Mouse (Mus musculus): ENCODE data around the gene Blvrb.

The Blvrb gene

GRCm38 (mm10) chr7:27449256-27449862, 1.6 kb downstream of the Blvrb start:
- peak; percentile 73 for DNase-seq

- DNase-seq, result no peak
These were observed 3.6 kb downstream of the Blvrb start for GRCm38 (mm10) chr7:27451359-27451758.

- DNase-seq, result no peak
These were observed 4.5 kb downstream of the Blvrb start for GRCm38 (mm10) chr7:27452206-27452770.

GRCm38 (mm10) chr7:27454461-27455121, 6.8 kb downstream of the Blvrb start:
- no peak for DNase-seq

GRCm38 (mm10) chr7:27455273-27455672, 7.5 kb downstream of the Blvrb start:
- no peak for DNase-seq

GRCm38 (mm10) chr7:27458614-27459013, 10.8 kb downstream of the Blvrb start:
- DNase-seq, result no peak

- no peak for DNase-seq
These were observed 11.9 kb downstream of the Blvrb start for GRCm38 (mm10) chr7:27459640-27460039.

GRCm38 (mm10) chr7:27460477-27460876, 12.7 kb downstream of the Blvrb start:
- DNase-seq, result no peak

- no peak for DNase-seq
These were observed 19.9 kb downstream of the Blvrb start for GRCm38 (mm10) chr7:27467648-27468047.

- DNase-seq, result no peak
These were observed 23.8 kb downstream of the Blvrb start for GRCm38 (mm10) chr7:27471390-27472120.

GRCm38 (mm10) chr7:27472596-27472995, 24.8 kb downstream of the Blvrb start:
- DNase-seq, result no peak

GRCm38 (mm10) chr7:27473156-27473834, 25.5 kb downstream of the Blvrb start, which contains the start of gene Sertad3:
Gene Sertad3, plus strand, starts transcription at chr7:27473768.
- DNase-seq, result peak; percentile 100

- DNase-seq, result no peak
These were observed 26.2 kb downstream of the Blvrb start for GRCm38 (mm10) chr7:27473835-27474489.

GRCm38 (mm10) chr7:27474490-27474954, 26.7 kb downstream of the Blvrb start:
- peak; percentile 100 for DNase-seq

GRCm38 (mm10) chr7:27475596-27475995, 27.8 kb downstream of the Blvrb start:
- no peak for DNase-seq

GRCm38 (mm10) chr7:27476098-27476635, 28.4 kb downstream of the Blvrb start:
- peak; percentile 60 for DNase-seq

- no peak for DNase-seq
These were observed 30.8 kb downstream of the Blvrb start for GRCm38 (mm10) chr7:27478561-27478960.

GRCm38 (mm10) chr7:27479750-27480149, 32.0 kb downstream of the Blvrb start:
- DNase-seq, result peak; percentile 64

- DNase-seq, result no peak
These were observed 32.7 kb downstream of the Blvrb start for GRCm38 (mm10) chr7:27480506-27480905.

- no peak for DNase-seq
These were observed 33.3 kb downstream of the Blvrb start for GRCm38 (mm10) chr7:27480927-27481626.

- DNase-seq, result peak; percentile 95
These were observed 33.8 kb downstream of the Blvrb start for GRCm38 (mm10) chr7:27481627-27481969.

All from kidney, postnatal 14 days (tissue).